Comparison of ENCODE assay signal across 23 mouse cellular contexts in genomic region chr3:105016204-105016603, GRCm38 (mm10). TPM values are rescaled to one million over a fixed set of nuclear protein-coding genes. Genes with fewer than 3 reads are reported as not detected.
DNase-seq lines count a peak whose midpoint lies in the region; ATAC-seq and TF ChIP-seq lines count a peak whose summit lies in the region.
"Had no signal": no experiment of that assay in that cellular context is flagged by ENCODE, and none has a peak within 500 bp of the region (broad histone marks: within the 10 kb centered on the region; RNA-seq: fewer than 3 reads in every experiment).

No protein-coding gene starts in this region.

- H3K27ac ChIP-seq in heart, embryonic 11.5 days (ENCODE audit: low read depth, low read length), result peak overlapping the region; percentile 68
- 0 out of 2 replicates have a peak overlapping the region, but pooled peaks have one; percentile 27 for H3K27ac ChIP-seq in intestine, embryonic 16.5 days (ENCODE audit: low read length)
- no peak overlapping the region for H3K27ac ChIP-seq in intestine, embryonic 15.5 days
- peak overlapping the region; percentile 85 for H3K27ac ChIP-seq in lung, postnatal 0 days (ENCODE audit: low read length)
- H3K27ac ChIP-seq in stomach, postnatal 0 days (replicated peaks), result 0 out of 2 replicates have a peak overlapping the region, but pooled peaks have one; percentile 20
- H3K27ac ChIP-seq: embryonic facial prominence, embryonic 15.5 days; limb, embryonic 13.5 days; liver, embryonic 14.5 days; midbrain, embryonic 13.5 days had no signal

- no peak overlapping the region for H3K4me2 ChIP-seq in heart, embryonic 11.5 days
- no peak overlapping the region for H3K4me2 ChIP-seq in intestine, embryonic 16.5 days (ENCODE audit: low read depth, low read length)
- H3K4me2 ChIP-seq in intestine, embryonic 15.5 days (replicated peaks), result no peak overlapping the region
- H3K4me2 ChIP-seq in lung, postnatal 0 days (replicated peaks; ENCODE audit: low read depth, low read length), result no peak overlapping the region
- H3K4me2 ChIP-seq in stomach, postnatal 0 days (replicated peaks; ENCODE audit: low read depth), result no peak overlapping the region
- H3K4me2 ChIP-seq: embryonic facial prominence, embryonic 15.5 days; limb, embryonic 13.5 days; midbrain, embryonic 13.5 days had no signal

- intact Hi-C loops in heart, postnatal 25 days (cut with DNase I), result loop anchor here (2.0 kb wide), 1 partner anchor 37 kb away; the partner anchor contains the start of gene Cttnbp2nl

- no peaks in the 10 kb centered on the region for H3K27me3 ChIP-seq in heart, embryonic 11.5 days (ENCODE audit: control insufficient read depth, insufficient read depth, low read length)
- no peaks in the 10 kb centered on the region for H3K27me3 ChIP-seq in intestine, embryonic 16.5 days (replicated peaks; ENCODE audit: control insufficient read depth, insufficient read depth, low read length)
- H3K27me3 ChIP-seq in intestine, embryonic 15.5 days (replicated peaks), result no peaks in the 10 kb centered on the region
- H3K27me3 ChIP-seq in lung, postnatal 0 days (replicated peaks; ENCODE audit: insufficient read depth, low read length), result no peaks in the 10 kb centered on the region
- no peaks in the 10 kb centered on the region for H3K27me3 ChIP-seq in stomach, postnatal 0 days (ENCODE audit: control insufficient read depth, insufficient read depth, low read length)
- H3K27me3 ChIP-seq: embryonic facial prominence, embryonic 15.5 days; limb, embryonic 13.5 days; midbrain, embryonic 13.5 days had no signal

- 67% methylated on average over 7 of the region's 7 CpGs for WGBS in heart, embryonic 11.5 days (ENCODE audit: insufficient replicate concordance)
- 65% methylated on average over 7 of the region's 7 CpGs for WGBS in intestine, embryonic 16.5 days
- 62% methylated on average over 7 of the region's 7 CpGs for WGBS in intestine, embryonic 15.5 days
- WGBS in lung, postnatal 0 days, result 46% methylated on average over 7 of the region's 7 CpGs
- 55% methylated on average over 7 of the region's 7 CpGs for WGBS in stomach, postnatal 0 days

- TF ChIP-seq CTCF in lung, postnatal 0 days (IDR thresholded peaks at IDR 0.05), result no peak
- no peak for TF ChIP-seq CTCF in stomach, postnatal 0 days (IDR thresholded peaks at IDR 0.05; ENCODE audit: low read depth)

- H3K4me1 ChIP-seq in heart, embryonic 11.5 days (ENCODE audit: control insufficient read depth, insufficient read depth, low read length), result peaks cover 49% of the 10 kb centered on the region
- H3K4me1 ChIP-seq in intestine, embryonic 16.5 days (ENCODE audit: control insufficient read depth, insufficient read depth, low read length), result peaks cover 7% of the 10 kb centered on the region
- peaks cover 10% of the 10 kb centered on the region; the same call in 1 of the 2 replicates for H3K4me1 ChIP-seq in intestine, embryonic 15.5 days (replicated peaks)
- H3K4me1 ChIP-seq in lung, postnatal 0 days (ENCODE audit: insufficient read depth, low read depth, low read length), result peaks cover 36% of the 10 kb centered on the region
- 0 out of 2 replicates have a peak, but pooled peaks cover 2% of the 10 kb centered on the region for H3K4me1 ChIP-seq in stomach, postnatal 0 days (replicated peaks; ENCODE audit: control insufficient read depth, insufficient read depth)
- H3K4me1 ChIP-seq: embryonic facial prominence, embryonic 15.5 days had no signal

- H3K36me3 ChIP-seq in heart, embryonic 11.5 days (ENCODE audit: control insufficient read depth, insufficient read depth, low read length), result 0 out of 2 replicates have a peak, but pooled peaks cover 2% of the 10 kb centered on the region
- no peaks in the 10 kb centered on the region for H3K36me3 ChIP-seq in intestine, embryonic 16.5 days (ENCODE audit: control insufficient read depth, insufficient read depth, low read length)
- H3K36me3 ChIP-seq in intestine, embryonic 15.5 days, result peaks cover 3% of the 10 kb centered on the region
- H3K36me3 ChIP-seq in lung, postnatal 0 days (ENCODE audit: insufficient read depth, low read length), result no peaks in the 10 kb centered on the region; the same call in 1 of the 2 replicates
- no peaks in the 10 kb centered on the region for H3K36me3 ChIP-seq in stomach, postnatal 0 days (ENCODE audit: control insufficient read depth, insufficient read depth, low read length)

- H3K9ac ChIP-seq in heart, embryonic 11.5 days (ENCODE audit: low read depth, low read length), result no peak overlapping the region
- no peak overlapping the region for H3K9ac ChIP-seq in intestine, embryonic 16.5 days (ENCODE audit: low read depth, low read length)
- no peak overlapping the region for H3K9ac ChIP-seq in intestine, embryonic 15.5 days
- no peak overlapping the region for H3K9ac ChIP-seq in lung, postnatal 0 days (replicated peaks; ENCODE audit: low read depth)
- H3K9ac ChIP-seq in stomach, postnatal 0 days (ENCODE audit: low read length), result no peak overlapping the region
- H3K9ac ChIP-seq: embryonic facial prominence, embryonic 15.5 days; limb, embryonic 13.5 days; liver, embryonic 14.5 days; midbrain, embryonic 13.5 days had no signal

- no peak for ATAC-seq in heart, embryonic 11.5 days (replicated peaks; ENCODE audit: insufficient number of reproducible peaks, low FRiP score, low TSS enrichment)
- no peak for ATAC-seq in intestine, embryonic 16.5 days
- ATAC-seq in intestine, embryonic 15.5 days, result no peak
- peak; percentile 9; the same call in 1 of the 2 replicates for ATAC-seq in lung, postnatal 0 days
- ATAC-seq in stomach, postnatal 0 days (ENCODE audit: low FRiP score, low TSS enrichment), result peak; percentile 50
- ATAC-seq: midbrain, embryonic 13.5 days had no signal

- peak; percentile 96 for TF ChIP-seq EP300 in lung, postnatal 0 days (IDR thresholded peaks at IDR 0.05)
- TF ChIP-seq EP300 in stomach, postnatal 0 days (optimal IDR thresholded peaks at IDR 0.05), result no peak

- H3K9me3 ChIP-seq in heart, embryonic 11.5 days (replicated peaks; ENCODE audit: control insufficient read depth, low read length), result no peaks in the 10 kb centered on the region
- H3K9me3 ChIP-seq in intestine, embryonic 16.5 days (ENCODE audit: control insufficient read depth, low read length), result no peaks in the 10 kb centered on the region
- H3K9me3 ChIP-seq in intestine, embryonic 15.5 days, result no peaks in the 10 kb centered on the region
- no peaks in the 10 kb centered on the region for H3K9me3 ChIP-seq in lung, postnatal 0 days (ENCODE audit: low read length)
- no peaks in the 10 kb centered on the region for H3K9me3 ChIP-seq in stomach, postnatal 0 days (ENCODE audit: control insufficient read depth, low read length)
- H3K9me3 ChIP-seq: embryonic facial prominence, embryonic 15.5 days; limb, embryonic 13.5 days; midbrain, embryonic 13.5 days had no signal

- H3K4me3 ChIP-seq in heart, embryonic 11.5 days (ENCODE audit: low read depth, low read length), result no peak overlapping the region
- H3K4me3 ChIP-seq in intestine, embryonic 16.5 days (ENCODE audit: low read length), result no peak overlapping the region
- no peak overlapping the region for H3K4me3 ChIP-seq in intestine, embryonic 15.5 days (replicated peaks)
- no peak overlapping the region for H3K4me3 ChIP-seq in lung, postnatal 0 days (ENCODE audit: low read depth, low read length)
- no peak overlapping the region for H3K4me3 ChIP-seq in stomach, postnatal 0 days (ENCODE audit: low read depth, low read length)
- H3K4me3 ChIP-seq: embryonic facial prominence, embryonic 15.5 days; limb, embryonic 13.5 days; midbrain, embryonic 13.5 days had no signal

- no peak for DNase-seq in heart, postnatal 25 days (ENCODE audit: low spot score)
- DNase-seq in lung, postnatal 0 days (ENCODE audit: low spot score), result peak; percentile 56
- DNase-seq in lung, postnatal 25 days (ENCODE audit: low spot score), result no peak
- no peak for DNase-seq in stomach, postnatal 0 days (ENCODE audit: low spot score)
- DNase-seq in urinary bladder, postnatal 25 days (ENCODE audit: low spot score), result no peak
- DNase-seq: adrenal gland, postnatal 36 days; cerebellum, adult 9-11 months; kidney, postnatal 14 days; layer of hippocampus, adult 9-11 months; thymus, adult 18-20 months had no signal

RNA-seq across cellular contexts. Expression of gene Cttnbp2nl, which starts 36.7 kb away (rescaled TPM):
- polyA plus RNA-seq in heart, embryonic 11.5 days (2014; fragmentation: Nextera tagmentation; extraction: Ambion mirVana), result 26.1 and 35.7 TPM in 2 replicates
- total RNA-seq in heart, postnatal 25 days (2021), result 10 to 100 TPM; 18.9 to 20.1 TPM
- 17.7 and 19.0 TPM in 2 replicates for polyA plus RNA-seq in intestine, embryonic 16.5 days (2015; fragmentation: Nextera tagmentation; extraction: Ambion mirVana)
- 18.8 and 21.9 TPM in 2 replicates for polyA plus RNA-seq in intestine, embryonic 15.5 days (2015; fragmentation: Nextera tagmentation; extraction: Ambion mirVana)
- polyA plus RNA-seq in lung, postnatal 0 days (2015; fragmentation: Nextera tagmentation; extraction: Ambion mirVana), result 70.4 and 82.1 TPM in 2 replicates
- polyA plus RNA-seq in stomach, postnatal 0 days (2015; fragmentation: Nextera tagmentation; extraction: Ambion mirVana), result 15.5 and 17.5 TPM in 2 replicates

RNA-seq across cellular contexts. Expression of gene 4930564D02Rik, which starts 50.4 kb away (rescaled TPM):
- not detected in 2 replicates for polyA plus RNA-seq in heart, embryonic 11.5 days (2014; fragmentation: Nextera tagmentation; extraction: Ambion mirVana)
- not detected for total RNA-seq in heart, postnatal 25 days (2021)
- polyA plus RNA-seq in intestine, embryonic 16.5 days (2015; fragmentation: Nextera tagmentation; extraction: Ambion mirVana), result not detected in 2 replicates
- polyA plus RNA-seq in intestine, embryonic 15.5 days (2015; fragmentation: Nextera tagmentation; extraction: Ambion mirVana), result not detected in 2 replicates
- not detected in 2 replicates for polyA plus RNA-seq in lung, postnatal 0 days (2015; fragmentation: Nextera tagmentation; extraction: Ambion mirVana)
- polyA plus RNA-seq in stomach, postnatal 0 days (2015; fragmentation: Nextera tagmentation; extraction: Ambion mirVana), result not detected in 2 replicates
- total RNA-seq: adrenal gland, postnatal 36 days; ES-E14; granulocyte monocyte progenitor cell, adult 5-6 weeks; megakaryocyte progenitor cell, adult 5-6 weeks had no signal
- polyA plus RNA-seq: embryonic facial prominence, embryonic 15.5 days; forebrain, embryonic 11.5 days; intestine, embryonic 14.5 days; limb, embryonic 13.5 days; liver, embryonic 14.5 days; midbrain, embryonic 13.5 days; small intestine, adult 2 months had no signal

RNA-seq across cellular contexts. Expression of gene Wnt2b, which starts 54.5 kb away (rescaled TPM):
- 1.7 and 1.9 TPM in 2 replicates for polyA plus RNA-seq in heart, embryonic 11.5 days (2014; fragmentation: Nextera tagmentation; extraction: Ambion mirVana)
- 1 to 10 TPM; 1.0 to 1.9 TPM for total RNA-seq in heart, postnatal 25 days (2021)
- 1.3 and 1.5 TPM in 2 replicates for polyA plus RNA-seq in intestine, embryonic 16.5 days (2015; fragmentation: Nextera tagmentation; extraction: Ambion mirVana)
- polyA plus RNA-seq in intestine, embryonic 15.5 days (2015; fragmentation: Nextera tagmentation; extraction: Ambion mirVana), result 1.8 TPM in 2 replicates
- polyA plus RNA-seq in lung, postnatal 0 days (2015; fragmentation: Nextera tagmentation; extraction: Ambion mirVana), result 0.44 and 0.88 TPM in 2 replicates
- polyA plus RNA-seq in stomach, postnatal 0 days (2015; fragmentation: Nextera tagmentation; extraction: Ambion mirVana), result 1.3 and 1.5 TPM in 2 replicates
- total RNA-seq: granulocyte monocyte progenitor cell, adult 5-6 weeks; megakaryocyte progenitor cell, adult 5-6 weeks had no signal

Comparison
In these comparisons a context has a peak if more than half of its experiments do, and no peak if none do; other contexts are left out.
1. ATAC-seq: peak in lung, postnatal 0 days (single experiment) and stomach, postnatal 0 days (single experiment); none in heart, embryonic 11.5 days (single experiment), intestine, embryonic 16.5 days (single experiment) and intestine, embryonic 15.5 days (single experiment).